Mouse (Mus musculus): ENCODE measurements around the gene Plxdc1.

Gene Plxdc1

GRCm38 (mm10) chr11:98016824-98017223 lies 30.6 kb upstream of the Plxdc1 start:
- no peak for DNase-seq (ENCODE audit: low read depth, low spot score)

DNA sequence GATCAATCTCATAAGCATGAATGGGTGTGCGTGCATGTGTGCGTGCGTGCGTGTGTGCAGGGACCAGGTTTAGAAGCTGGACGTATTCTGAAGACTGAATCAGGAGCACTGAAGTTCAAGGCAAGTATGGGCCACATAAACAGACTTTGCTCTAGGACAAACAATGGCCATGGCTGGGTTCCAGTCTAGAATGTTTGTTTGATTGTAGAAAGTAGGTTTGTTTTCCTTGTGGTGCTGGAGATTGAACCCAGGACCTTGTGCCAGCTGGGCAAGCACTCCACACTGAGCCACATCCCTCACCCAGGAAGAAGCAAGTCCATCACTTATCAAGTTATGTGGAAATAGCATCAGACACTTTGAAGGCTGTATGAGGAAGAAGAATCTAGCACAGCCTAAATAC lies 29.9 kb upstream of the Plxdc1 start:
- no peak for DNase-seq (ENCODE audit: low read depth, low spot score)

- DNase-seq (ENCODE audit: low read depth, low spot score): no peak
Observed at GRCm38 (mm10) chr11:98012831-98013230, 26.6 kb upstream of the Plxdc1 start.

DNA sequence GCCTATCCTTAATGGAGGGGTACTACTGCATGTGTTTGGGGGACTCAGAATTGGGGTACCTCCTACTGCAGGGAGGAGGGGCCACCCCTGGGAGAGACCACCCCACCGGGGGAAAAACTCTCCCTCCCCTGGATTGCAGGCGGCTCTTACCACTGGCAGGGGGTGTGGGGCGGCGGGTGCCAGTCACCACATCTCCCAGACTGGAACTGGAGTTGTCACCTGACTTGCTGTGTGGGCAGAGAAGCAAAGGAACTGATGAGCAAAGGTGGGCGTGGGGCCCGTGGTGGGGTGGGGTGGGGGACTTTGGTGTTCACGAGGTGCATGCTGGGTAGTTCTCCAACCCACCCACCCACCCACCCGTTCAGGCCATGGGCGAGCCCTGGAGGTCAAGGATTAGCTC lies 25.5 kb upstream of the Plxdc1 start:
- DNase-seq (ENCODE audit: low read depth, low spot score): no peak

GRCm38 (mm10) chr11:98008087-98008486 lies 21.8 kb upstream of the Plxdc1 start:
- no peak for DNase-seq (ENCODE audit: low read depth, low spot score)

- DNase-seq (ENCODE audit: low read depth, low spot score): no peak
Observed at GRCm38 (mm10) chr11:98005686-98006085, 19.4 kb upstream of the Plxdc1 start.

GRCm38 (mm10) chr11:98005076-98005475 lies 18.8 kb upstream of the Plxdc1 start:
- no peak for DNase-seq (ENCODE audit: low read depth, low spot score)

DNA sequence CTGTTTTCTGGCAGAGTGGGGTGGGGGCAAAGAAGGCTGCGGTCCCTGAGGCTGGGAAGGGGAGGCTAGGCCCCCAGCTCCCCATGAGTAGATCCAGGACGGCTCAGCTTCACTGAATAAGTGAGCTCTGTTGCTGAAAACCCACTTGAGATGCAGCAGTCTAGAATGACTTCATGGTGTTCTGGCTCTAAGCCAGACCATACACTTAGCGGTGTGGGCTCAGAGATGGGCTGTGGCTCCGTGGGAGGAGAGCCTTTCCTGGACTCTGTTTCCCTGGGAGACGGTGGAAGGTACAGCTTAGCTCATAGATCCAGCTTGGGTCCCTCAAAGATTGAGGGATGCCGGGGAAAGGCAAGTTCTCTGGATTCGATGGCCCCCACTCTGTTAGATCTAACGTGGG lies 17.9 kb upstream of the Plxdc1 start:
- DNase-seq (ENCODE audit: low read depth, low spot score): peak; percentile 83

- DNase-seq (ENCODE audit: low read depth, low spot score): no peak
Observed at GRCm38 (mm10) chr11:98003171-98003671, 17.0 kb upstream of the Plxdc1 start.

- no peak for DNase-seq (ENCODE audit: low read depth, low spot score)
Observed at GRCm38 (mm10) chr11:98002627-98003026, 16.4 kb upstream of the Plxdc1 start.

GRCm38 (mm10) chr11:98001986-98002385 lies 15.7 kb upstream of the Plxdc1 start:
- no peak for DNase-seq (ENCODE audit: low read depth, low spot score)

DNA sequence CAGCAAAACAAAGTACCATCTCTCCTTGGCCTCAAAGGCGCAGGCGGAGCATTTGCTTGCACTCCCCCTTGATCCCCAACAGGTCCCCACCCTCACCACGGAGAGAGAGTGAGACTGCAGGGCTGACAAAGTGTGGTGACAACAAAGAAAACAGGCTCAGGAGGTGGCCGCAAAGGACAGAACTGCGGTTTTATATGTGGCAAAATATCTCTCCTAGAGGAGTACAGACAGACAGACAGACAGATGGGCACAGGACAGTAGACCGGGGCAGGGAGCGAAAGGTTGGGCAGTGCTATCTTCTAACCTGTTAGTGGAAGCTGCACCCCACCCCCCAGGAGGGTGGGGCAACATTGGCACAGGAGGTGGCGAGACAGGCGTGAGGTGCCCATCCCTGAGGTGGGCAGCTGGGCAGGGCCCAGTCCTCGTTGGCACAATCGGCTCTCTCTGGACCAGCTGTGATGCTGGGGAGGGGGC lies 15.1 kb upstream of the Plxdc1 start:
- no peak for DNase-seq (ENCODE audit: low read depth, low spot score)

GRCm38 (mm10) chr11:98000378-98001140 lies 14.3 kb upstream of the Plxdc1 start:
- DNase-seq (ENCODE audit: low read depth, low spot score): no peak

GRCm38 (mm10) chr11:97999748-98000147 lies 13.5 kb upstream of the Plxdc1 start:
- DNase-seq (ENCODE audit: low read depth, low spot score): no peak

DNA sequence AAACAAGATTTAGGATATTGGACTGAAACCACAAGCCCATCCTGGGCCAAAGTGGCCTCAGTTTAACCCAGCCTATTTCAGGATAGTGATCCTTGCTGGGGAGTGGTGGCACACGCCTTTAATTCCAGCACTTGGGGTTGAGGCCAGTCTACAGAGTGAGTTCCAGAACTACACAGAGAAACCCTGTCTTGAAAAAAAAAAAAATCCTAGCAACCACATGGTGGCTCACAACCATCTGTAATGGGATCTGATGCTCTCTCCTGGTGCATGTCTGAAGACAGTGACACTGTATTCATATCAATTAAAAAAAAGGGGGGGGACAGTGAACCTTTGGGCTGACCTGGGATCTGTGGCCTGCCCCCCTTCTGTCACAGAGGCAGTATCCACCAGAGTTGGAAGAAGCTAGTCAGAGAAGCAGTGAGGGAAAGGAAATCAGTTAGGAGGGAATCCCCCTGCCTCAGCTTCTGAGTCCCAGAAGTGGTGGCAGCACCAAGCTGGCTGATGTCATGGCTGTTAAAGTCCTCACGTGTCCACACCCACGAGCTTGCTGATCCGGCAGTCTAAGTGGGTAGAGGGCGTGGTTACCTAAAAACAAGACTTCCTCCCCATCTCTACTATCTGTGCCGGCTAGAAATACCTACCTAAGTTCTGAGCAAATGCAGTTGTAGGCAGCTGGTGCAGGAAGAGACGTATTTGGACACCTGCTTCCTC lies 12.8 kb upstream of the Plxdc1 start:
- DNase-seq (ENCODE audit: low read depth, low spot score): peak; percentile 78

GRCm38 (mm10) chr11:97998074-97998793 lies 12.0 kb upstream of the Plxdc1 start:
- DNase-seq (ENCODE audit: low read depth, low spot score): no peak

DNA sequence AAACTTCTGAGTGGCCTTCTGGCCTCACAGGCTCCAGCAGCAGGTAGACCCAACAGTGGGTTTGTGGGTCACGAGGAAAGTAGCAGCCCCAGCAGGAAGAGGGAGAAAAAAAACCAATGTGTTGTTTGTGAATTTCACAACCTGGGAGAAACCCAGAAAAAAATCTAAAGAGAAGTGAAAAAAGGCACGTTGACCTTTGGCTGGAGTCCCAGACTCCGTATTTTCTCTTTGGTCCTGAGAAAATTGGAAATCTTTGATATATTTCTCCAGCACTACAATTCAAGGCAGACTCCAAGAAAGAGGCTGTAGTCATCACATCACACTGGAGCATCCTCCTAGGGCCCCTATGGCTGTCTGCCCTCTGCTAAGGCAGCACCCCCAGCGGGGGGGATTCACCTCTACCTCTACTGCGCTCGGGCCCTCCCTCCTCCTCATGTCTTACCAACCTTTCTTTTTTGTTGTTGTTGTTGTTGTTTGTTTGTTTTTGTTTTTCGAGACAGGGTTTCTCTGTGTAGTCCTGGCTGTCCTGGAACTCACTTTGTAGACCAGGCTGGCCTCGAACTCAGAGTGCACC lies 11.2 kb upstream of the Plxdc1 start:
- no peak for DNase-seq (ENCODE audit: low read depth, low spot score)

GRCm38 (mm10) chr11:97996691-97997090 lies 10.4 kb upstream of the Plxdc1 start:
- DNase-seq (ENCODE audit: low read depth, low spot score): no peak

DNA sequence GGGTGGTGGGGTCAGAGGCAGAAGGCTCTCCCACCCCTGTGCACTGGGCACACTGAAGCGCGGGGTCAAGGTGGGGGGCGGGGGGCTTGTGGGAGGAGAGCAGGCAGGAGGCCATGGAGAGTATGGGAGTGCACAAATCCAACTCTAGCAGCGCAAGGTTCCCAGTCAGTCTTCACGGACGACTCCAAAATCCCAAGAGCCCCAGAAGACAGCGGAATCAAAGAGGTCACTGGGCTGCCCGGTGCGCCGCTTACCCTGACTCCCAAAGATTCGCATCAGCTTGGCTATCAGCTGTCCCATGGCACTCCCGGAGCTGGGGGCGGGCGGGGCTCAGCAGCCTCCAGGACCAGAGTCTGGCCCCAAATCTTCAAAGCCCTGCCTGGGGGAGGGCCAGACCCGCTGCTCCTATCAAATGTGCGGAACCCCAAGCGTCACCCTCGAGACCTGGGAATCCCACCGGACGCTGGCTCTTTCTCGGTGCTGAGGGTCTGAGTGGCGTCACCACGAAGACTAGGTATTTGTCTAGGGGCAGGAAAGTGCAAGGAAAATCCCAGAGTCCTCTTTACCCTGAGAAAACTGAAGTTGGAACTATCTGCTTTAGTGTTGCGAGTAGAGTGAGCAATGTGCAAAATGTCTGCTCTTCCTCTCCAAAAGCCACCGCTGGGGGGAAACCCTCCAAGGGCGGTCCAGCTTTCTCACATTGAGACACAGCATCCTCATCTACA lies 9.5 kb upstream of the Plxdc1 start, which contains the start of gene Arl5c:
TSS of gene Arl5c (minus strand) at position 618 of the 725 bp plus-strand sequence.
- no peak for DNase-seq (ENCODE audit: low read depth, low spot score)

DNA sequence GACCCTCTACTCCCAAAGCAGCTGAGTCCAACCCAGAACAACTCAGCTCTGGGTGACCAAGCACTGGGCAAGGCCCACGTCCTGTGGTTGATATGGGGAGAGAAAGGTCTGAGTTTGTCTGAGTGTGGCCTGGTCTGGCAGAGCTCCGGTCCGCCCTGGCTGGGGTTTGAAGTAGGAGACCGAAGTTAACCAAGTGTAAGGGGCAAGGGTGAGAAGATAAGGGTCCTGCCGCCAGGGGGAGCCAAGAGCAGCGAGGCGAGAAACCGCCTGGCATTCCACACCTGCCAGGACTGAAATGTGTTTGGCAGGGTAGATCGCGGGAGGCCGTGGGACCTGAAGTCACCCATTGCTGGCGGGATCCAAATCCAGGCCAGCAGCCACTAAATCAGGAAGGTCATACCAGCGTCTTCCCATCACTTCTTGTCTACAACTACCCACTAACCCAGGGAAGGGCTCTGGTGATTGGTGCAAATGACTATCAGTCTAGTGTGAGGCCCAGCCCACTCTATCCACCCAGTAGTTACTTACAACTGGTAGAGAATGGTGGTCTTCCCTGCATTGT lies 8.4 kb upstream of the Plxdc1 start:
- no peak for DNase-seq (ENCODE audit: low read depth, low spot score)

Data from telencephalon, adult 2 months (tissue).